Mouse (Mus musculus): ENCODE measurements at regions not wholly inside any gene's neighbourhood (a gene's known extent, or its start where the extent isn't known, plus 50 kb on each side); places are given as distances from the start of the nearest gene placed in this dataset.

DNA sequence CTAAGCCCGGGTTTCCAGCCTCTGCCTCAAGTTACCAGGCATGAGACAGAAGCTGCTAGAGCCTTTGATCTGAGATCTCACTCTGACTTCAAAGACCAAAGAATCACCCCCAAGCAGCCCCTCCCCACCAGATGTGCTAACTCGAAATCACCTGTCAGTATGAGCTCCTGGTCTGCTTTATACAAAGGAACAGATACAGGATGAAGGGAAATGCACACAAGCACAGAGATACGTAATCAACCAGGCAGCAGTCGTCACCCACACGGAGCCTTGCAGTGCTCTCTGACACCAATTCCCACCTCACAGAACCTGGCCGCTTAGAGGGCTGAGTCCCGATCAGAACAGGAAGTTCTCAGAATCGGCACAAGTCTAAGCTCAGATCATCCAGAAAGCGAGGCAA is 90.6 kb downstream of the Psmg1 start:
- no peak for TF ChIP-seq POLR2A (IDR thresholded peaks at IDR 0.05; ENCODE audit: borderline replicate concordance, control insufficient read depth, low read depth, low read length)
- TF ChIP-seq CTCF (IDR thresholded peaks at IDR 0.05; ENCODE audit: control insufficient read depth, insufficient read depth, low read length), result no peak

Measured in bone marrow, adult 2 months (tissue).